Mouse (Mus musculus) brain, embryonic 14.5 days (tissue): Measurements from ENCODE around the gene Slmap. TPM values are rescaled to one million over a fixed set of nuclear protein-coding genes. Genes with fewer than 3 reads are reported as not detected.
"Not testable (repeated sequence)": the region's sequence is repeated elsewhere in the genome, so short reads cannot be mapped to it uniquely, and the experiment has no call there.

Experiments used
- DNase-seq: peaks from one replicate; pipeline ENCODE4 v3.0.0-alpha.2; 2011; ENCODE audit warnings: low read depth
- CTCF ChIP-seq: fragments of 200-500 bp; IDR thresholded peaks from 2 replicates; pipeline ENCODE4 v1.5.1; 2012; ENCODE audit warnings: inconsistent platforms, mild to moderate bottlenecking, moderate library complexity, borderline replicate concordance; ENCODE audit not compliant: insufficient read depth, insufficient read length; ENCODE audit errors: extremely low read depth
- POLR2A ChIP-seq: fragments of 200-500 bp; IDR thresholded peaks from 2 replicates; pipeline ENCODE4 v1.6.1; 2012; ENCODE audit warnings: mild to moderate bottlenecking, inconsistent platforms, borderline replicate concordance; ENCODE audit not compliant: poor library complexity, insufficient read depth, insufficient read length, severe bottlenecking; ENCODE audit errors: extremely low read depth
- polyA plus RNA-seq: library from polyadenylated mRNA; depleted of rRNA; stranded (reverse); fragments of >200 nt; gene quantifications from 2 replicates; pipeline ENCODE4 v1.2.3, GENCODE M21; 2012

Slmap gene
- polyA plus RNA-seq, 1 experiment = 24.5 TPM

DNA sequence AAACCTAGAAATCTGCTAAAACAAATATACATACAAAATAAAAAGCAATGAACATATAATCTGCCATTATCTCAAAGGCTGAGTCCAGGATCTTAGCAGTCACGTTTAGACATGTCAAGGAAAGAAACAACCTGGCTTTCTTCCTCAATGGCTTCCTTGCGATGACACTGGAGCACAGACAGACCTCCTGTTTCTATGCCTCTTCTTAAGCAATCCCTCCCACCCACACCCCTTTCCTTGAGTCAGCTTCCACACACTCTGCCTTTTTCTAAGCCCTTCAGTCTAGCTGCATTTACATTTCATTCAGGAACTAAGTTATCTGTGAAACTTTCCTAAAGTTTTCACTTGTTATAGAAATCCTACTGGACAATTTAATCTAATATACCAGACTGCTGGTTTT lies 6.4 kb downstream of the Slmap start:
- no peak for DNase-seq
- TF ChIP-seq CTCF (no peak), POLR2A (no peak)

DNA sequence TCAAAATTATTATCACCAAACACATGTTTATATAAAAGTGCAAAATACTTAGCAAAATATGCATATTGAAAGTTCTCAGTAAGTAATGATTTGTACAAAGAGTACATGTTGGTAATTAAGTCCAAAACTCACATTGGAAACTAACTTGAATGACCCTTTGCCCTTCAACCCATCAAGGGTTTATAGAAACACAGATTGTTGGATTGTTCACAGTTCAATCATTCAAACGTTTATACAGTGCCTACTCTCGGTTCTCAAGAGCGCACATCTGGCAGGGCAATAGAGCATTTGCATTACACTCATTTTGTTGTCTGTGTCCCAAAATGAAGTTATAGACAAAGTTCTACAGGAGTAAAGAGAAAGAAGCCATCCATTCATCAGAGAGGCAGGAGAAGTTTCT lies 8.8 kb downstream of the Slmap start:
- no peak for DNase-seq
- TF ChIP-seq POLR2A (no peak), CTCF (no peak)

DNA sequence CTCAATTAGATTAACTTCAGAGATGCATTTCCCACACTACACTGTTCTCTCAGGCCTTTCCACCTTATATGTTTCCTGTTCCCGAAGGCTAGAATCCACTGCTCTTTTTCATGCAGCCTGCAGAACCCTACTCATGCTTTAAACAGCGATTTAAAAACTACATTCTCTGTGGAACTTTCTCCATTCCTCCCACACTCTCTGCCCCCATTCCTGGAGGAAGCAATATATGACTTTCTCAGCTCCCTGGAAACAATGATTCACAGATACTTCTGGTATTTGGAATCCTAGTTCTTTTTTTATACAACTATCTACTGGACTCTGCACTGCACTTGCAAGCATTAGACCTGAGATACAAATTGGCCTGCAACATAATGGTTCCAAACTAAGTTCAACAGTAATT lies 11.6 kb downstream of the Slmap start:
- no peak for DNase-seq
- no peak for TF ChIP-seq CTCF

DNA sequence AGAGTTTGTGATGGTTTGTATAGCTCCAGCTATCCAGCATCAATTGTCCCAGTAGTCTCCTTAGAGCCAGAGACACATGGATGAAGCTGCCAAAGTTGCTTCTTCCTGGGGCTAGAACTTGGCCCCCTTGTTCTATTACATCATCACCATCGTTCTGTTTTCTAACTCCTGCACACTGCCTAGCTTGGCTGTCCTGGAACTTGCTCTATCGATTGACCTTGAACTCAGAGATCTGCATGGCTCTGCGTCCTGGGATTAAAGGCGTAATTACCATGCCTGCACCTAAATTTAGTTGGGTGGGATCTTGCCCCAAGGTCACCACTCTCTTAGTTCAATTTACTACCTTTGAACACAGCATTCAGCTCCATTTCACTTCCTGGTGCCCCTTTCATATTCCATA lies 14.9 kb downstream of the Slmap start:
- no peak for DNase-seq
- TF ChIP-seq CTCF (no peak), POLR2A (no peak)

DNA sequence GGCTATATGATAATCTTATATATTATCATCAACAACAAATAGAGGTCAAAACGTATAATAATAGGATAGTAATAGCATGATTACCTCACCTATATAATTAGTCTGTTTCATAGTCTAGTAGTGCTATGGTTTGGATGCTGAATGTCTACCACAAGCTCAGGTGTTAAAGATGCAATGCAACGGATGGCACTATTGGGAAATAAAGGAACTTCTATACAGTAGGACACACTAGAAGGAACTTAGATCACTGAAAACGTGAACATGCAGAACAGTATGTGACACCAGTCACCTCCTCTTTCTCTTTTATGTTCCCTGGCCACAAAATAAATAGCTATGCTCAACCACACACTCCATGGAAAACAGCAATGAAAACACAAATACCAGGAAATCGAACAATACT lies 16.9 kb downstream of the Slmap start:
- no peak for DNase-seq
- TF ChIP-seq POLR2A (no peak), CTCF (no peak)

DNA sequence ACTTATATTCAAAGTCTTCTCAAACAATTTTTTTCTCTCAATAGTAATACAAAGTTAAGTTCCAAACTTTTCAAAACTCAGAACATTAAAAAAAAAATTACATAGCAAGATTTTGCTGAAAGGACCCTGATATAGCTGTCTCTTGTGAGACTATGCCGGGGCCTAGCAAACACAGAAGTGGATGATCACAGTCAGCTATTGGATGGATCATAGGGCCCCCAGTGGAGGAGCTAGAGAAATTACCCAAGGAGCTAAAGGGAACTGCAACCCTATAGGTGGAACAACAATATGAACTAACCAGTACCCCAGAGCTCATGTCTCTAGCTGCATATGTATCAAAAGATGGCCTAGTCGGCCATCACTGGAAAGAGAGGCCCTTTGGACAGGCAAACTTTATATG lies 18.5 kb downstream of the Slmap start:
- DNase-seq = not testable (repeated sequence)

DNA sequence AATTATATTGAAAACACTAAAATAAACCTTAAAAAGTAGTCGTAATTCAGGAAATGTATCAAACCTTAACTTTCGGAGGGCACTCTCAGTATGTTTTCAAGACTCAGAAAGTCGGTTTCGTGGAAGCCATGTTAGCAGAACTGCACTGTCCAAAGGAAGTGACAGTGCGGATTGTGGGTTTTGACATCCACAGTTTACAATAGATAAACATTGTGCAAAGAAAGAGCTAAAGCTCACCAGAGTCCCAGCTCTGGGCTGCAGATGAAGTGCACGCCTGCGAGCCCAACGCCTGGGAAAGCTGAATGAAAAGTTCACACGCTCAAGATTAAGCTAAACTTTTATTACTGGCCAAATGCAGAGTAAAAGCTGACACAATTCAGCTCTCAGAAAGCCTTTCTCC lies 18.9 kb downstream of the Slmap start:
- TF ChIP-seq POLR2A = no peak
- TF ChIP-seq CTCF = no peak
- no peak for DNase-seq

DNA sequence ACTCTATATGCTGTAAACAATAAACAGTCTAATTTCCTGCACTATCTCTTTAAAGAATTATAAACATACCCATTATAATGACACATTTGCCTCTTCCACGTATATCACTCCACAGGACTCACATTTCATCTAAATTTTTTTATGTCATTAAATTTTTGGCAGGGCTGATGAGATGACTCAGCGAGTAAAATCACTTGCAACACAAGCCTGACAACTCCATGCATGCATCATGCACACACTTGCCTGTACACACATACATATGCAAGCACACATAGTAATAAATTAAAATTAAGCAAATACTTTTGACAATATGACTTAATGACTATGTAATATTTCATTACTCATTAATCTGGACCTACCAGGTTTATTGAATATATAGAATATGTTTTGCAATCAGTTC lies 24.2 kb downstream of the Slmap start:
- DNase-seq = no peak
- no peak for TF ChIP-seq CTCF
- no peak for TF ChIP-seq POLR2A

DNA sequence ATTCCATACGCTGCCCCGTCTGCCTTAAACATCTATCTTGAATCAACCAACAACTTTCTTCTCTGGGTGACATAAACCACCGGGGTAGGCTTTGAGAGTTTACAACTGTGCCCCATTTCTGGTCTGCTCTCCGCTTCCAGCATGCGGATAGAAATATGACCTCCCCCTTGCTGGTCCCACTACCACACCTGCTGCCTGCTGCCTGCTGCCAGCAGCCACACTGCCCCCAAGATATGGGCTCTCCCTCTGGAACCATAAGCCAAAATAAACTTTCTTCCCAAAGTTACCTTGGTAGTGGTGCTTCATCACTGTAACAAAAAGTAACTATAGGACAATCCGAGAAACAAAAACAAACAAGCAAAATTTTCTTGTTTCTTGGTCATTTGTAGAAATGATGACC lies 26.6 kb downstream of the Slmap start:
- no peak for DNase-seq
- TF ChIP-seq CTCF (no peak), POLR2A (no peak)

DNA sequence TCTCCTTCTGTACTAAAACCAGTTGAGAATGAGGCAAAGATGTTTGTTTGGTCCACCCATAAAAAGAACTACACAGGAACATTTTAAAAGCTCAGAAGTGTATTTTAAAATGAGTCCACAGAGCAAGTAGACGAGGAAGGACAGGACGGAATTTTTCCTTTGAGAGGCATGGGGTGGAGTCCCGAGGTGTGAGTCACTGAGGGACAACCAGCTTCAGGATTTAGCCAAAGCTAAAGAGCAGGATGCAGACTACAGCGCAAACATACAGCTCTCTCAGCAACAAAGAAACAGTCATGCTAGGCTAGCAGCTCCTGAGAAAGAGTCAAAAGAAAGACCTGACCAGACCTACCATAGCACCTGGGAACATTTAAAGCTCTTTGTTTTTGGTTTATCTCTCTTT lies 27.4 kb downstream of the Slmap start:
- TF ChIP-seq POLR2A (no peak), CTCF (no peak)
- no peak for DNase-seq

DNA sequence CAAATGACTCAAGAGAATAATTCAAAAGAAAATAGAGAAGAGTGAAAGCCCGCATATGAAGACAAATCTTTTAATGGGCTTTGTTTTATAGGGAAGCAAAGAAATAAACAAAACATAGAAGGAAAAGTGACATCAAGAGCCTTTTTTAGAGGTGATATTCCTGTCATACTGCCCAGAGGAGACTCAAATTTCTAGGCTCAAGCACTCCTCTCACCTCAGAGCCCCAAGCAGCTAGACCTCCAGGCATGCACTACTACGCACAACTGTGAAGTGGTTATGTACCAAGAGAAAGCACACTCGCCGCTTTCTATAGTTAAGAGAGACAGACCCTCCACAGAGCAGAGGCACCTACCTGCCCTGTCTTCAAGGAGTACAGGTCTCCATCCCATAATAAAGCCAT lies 30.2 kb downstream of the Slmap start:
- DNase-seq = no peak
- TF ChIP-seq POLR2A = no peak
- TF ChIP-seq CTCF = no peak

DNA sequence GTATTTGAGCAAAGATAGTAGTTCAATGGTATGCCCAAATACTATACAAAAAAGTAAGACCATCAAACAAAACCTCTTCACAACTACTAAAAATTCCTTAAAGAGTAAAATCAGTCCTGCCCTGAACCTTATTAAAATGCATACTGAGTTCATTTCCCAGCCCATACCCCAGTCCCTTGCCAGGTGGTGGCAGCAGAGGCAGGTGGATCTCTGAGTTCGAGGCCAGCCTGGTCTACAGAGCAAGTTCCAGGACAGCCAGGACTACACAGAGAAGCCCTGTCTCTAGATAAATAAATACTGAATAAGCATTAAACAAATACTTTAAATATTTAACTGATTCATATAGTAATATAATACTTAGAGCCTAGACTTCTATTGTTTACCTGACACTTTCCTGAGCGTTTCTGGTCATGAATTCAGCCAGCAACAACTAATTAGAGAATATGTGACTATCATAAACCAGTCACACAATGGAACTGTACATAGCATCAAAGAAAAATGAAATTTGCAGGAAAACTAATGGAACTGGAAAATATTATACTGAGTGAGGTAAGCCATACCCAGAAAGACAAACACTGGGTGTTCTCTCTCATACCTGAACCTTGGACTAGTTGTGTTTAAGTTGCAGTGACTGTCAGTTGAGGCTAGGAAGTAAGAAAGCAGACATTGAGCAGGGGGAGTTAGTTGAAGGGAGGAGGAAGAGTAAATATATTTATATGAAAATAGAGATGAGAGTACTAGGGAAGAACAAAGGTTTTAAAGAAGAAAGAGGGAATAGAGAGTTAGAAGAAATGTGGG lies 34.4 kb downstream of the Slmap start:
- no peak for DNase-seq
- TF ChIP-seq CTCF (no peak), POLR2A (no peak)

DNA sequence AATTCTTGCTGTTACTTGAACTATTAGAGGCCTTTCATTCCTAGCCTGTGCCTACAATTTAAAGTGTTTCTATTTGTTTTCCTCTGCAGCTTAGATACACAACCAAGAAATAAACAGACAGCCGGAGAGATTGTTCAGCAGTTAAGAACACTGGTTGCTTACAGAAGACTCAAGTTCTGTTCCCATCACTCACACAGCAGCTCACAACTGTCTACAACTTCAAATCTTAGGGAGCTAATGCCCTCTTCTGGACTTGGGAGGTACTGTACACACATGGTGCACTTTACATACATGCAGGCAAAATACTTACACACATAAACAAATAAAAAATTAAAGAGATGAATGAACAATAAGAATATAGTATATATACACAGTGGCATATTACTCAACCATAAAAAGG lies 39.7 kb downstream of the Slmap start:
- TF ChIP-seq POLR2A = no peak
- no peak for TF ChIP-seq CTCF
- DNase-seq = no peak

DNA sequence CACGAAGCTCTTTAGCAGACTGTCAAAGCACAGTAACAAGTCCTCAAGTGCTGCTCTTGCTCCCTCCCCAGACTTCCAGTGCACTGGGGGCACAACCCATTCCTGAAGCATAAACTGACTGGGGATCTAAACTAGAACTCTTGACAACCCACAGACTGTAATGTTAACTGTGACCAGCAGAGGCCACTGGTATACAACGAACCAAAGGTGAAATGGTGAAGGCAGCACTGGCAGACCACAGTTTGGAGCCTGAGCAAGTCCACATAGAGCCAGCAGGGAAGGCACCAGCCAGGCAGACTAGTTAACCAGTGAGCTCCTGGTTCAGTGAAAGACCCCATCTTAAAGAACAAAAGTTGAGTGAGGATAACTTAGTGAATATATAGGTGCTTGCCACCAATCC lies 43.6 kb downstream of the Slmap start:
- peak; percentile 76 for DNase-seq
- no peak for TF ChIP-seq POLR2A
- TF ChIP-seq CTCF = peak; percentile 74; the same call in 1 of the 2 replicates
